Mouse (Mus musculus): ENCODE results near the gene Crybg3. TPM values are rescaled to one million over a fixed set of nuclear protein-coding genes. Genes with fewer than 3 reads are reported as not detected.

Gene Crybg3
- polyA plus RNA-seq, 1 experiment from 2014 or later, result 9.8 TPM

GRCm38 (mm10) chr16:59569837-59570236 is 30.9 kb downstream of the Crybg3 start:
- Histone ChIP-seq H3K27me3 (replicated peaks; ENCODE audit: control insufficient read depth, insufficient read depth, low read length) (no peaks in the 10 kb centered on the region), H3K36me3 (ENCODE audit: control insufficient read depth, insufficient read depth, low read length) (no peaks in the 10 kb centered on the region), H3K4me2 (ENCODE audit: low read length) (no peak overlapping the region), H3K4me3 (ENCODE audit: low read depth, low read length) (no peak overlapping the region), H3K27ac (ENCODE audit: low read depth) (no peak overlapping the region), H3K4me1 (replicated peaks; ENCODE audit: control insufficient read depth, insufficient read depth, low read length) (peaks cover 4% of the 10 kb centered on the region; the same call in 1 of the 2 replicates), H3K9me3 (ENCODE audit: control insufficient read depth, low read length) (no peaks in the 10 kb centered on the region), H3K9ac (ENCODE audit: low read length) (no peak overlapping the region)
- ATAC-seq (replicated peaks; ENCODE audit: low FRiP score, low TSS enrichment, low read depth) (no peak), DNase-seq (ENCODE audit: low spot score) (no peak)
- 65% methylated on average over 8 of the region's 8 CpGs for WGBS

GRCm38 (mm10) chr16:59567721-59568381 is 32.9 kb downstream of the Crybg3 start:
- ATAC-seq (replicated peaks; ENCODE audit: low FRiP score, low TSS enrichment, low read depth) (no peak), DNase-seq (ENCODE audit: low spot score) (no peak)
- Histone ChIP-seq H3K9me3 (ENCODE audit: control insufficient read depth, low read length) (no peaks in the 10 kb centered on the region), H3K9ac (ENCODE audit: low read length) (no peak overlapping the region), H3K4me1 (replicated peaks; ENCODE audit: control insufficient read depth, insufficient read depth, low read length) (peaks cover 4% of the 10 kb centered on the region; the same call in 1 of the 2 replicates), H3K4me3 (ENCODE audit: low read depth, low read length) (no peak overlapping the region), H3K4me2 (ENCODE audit: low read length) (no peak overlapping the region), H3K27me3 (replicated peaks; ENCODE audit: control insufficient read depth, insufficient read depth, low read length) (no peaks in the 10 kb centered on the region), H3K36me3 (ENCODE audit: control insufficient read depth, insufficient read depth, low read length) (no peaks in the 10 kb centered on the region), H3K27ac (ENCODE audit: low read depth) (no peak overlapping the region)
- 55% methylated on average over 9 of the region's 10 CpGs for WGBS

GRCm38 (mm10) chr16:59566437-59566836 is 34.3 kb downstream of the Crybg3 start:
- Histone ChIP-seq H3K9me3 (ENCODE audit: control insufficient read depth, low read length) (no peaks in the 10 kb centered on the region), H3K4me1 (replicated peaks; ENCODE audit: control insufficient read depth, insufficient read depth, low read length) (peaks cover 4% of the 10 kb centered on the region; the same call in 1 of the 2 replicates), H3K4me3 (ENCODE audit: low read depth, low read length) (no peak overlapping the region), H3K36me3 (ENCODE audit: control insufficient read depth, insufficient read depth, low read length) (no peaks in the 10 kb centered on the region), H3K27ac (ENCODE audit: low read depth) (no peak overlapping the region), H3K27me3 (replicated peaks; ENCODE audit: control insufficient read depth, insufficient read depth, low read length) (no peaks in the 10 kb centered on the region), H3K9ac (ENCODE audit: low read length) (no peak overlapping the region), H3K4me2 (ENCODE audit: low read length) (no peak overlapping the region)
- 84% methylated on average over 4 of the region's 4 CpGs for WGBS
- DNase-seq (ENCODE audit: low spot score) (no peak), ATAC-seq (replicated peaks; ENCODE audit: low FRiP score, low TSS enrichment, low read depth) (no peak)

GRCm38 (mm10) chr16:59565631-59566030 is 35.1 kb downstream of the Crybg3 start:
- no peak overlapping the region for H3K4me3 ChIP-seq (ENCODE audit: low read depth, low read length)

GRCm38 (mm10) chr16:59564025-59564424 is 36.8 kb downstream of the Crybg3 start:
- ATAC-seq (replicated peaks; ENCODE audit: low FRiP score, low TSS enrichment, low read depth), result no peak
- Histone ChIP-seq H3K4me3 (ENCODE audit: low read depth, low read length) (no peak overlapping the region), H3K9me3 (ENCODE audit: control insufficient read depth, low read length) (no peaks in the 10 kb centered on the region), H3K9ac (ENCODE audit: low read length) (no peak overlapping the region), H3K36me3 (ENCODE audit: control insufficient read depth, insufficient read depth, low read length) (no peaks in the 10 kb centered on the region), H3K4me1 (replicated peaks; ENCODE audit: control insufficient read depth, insufficient read depth, low read length) (no peaks in the 10 kb centered on the region; the same call in none of the 2 replicates), H3K27me3 (replicated peaks; ENCODE audit: control insufficient read depth, insufficient read depth, low read length) (no peaks in the 10 kb centered on the region), H3K4me2 (ENCODE audit: low read length) (no peak overlapping the region), H3K27ac (ENCODE audit: low read depth) (no peak overlapping the region)
- DNase-seq (ENCODE audit: low spot score), result no peak
- 85% methylated on average over 5 of the region's 5 CpGs for WGBS

More at GRCm38 (mm10) chr16:59565631-59566030, 35.1 kb downstream of the Crybg3 start:
- Histone ChIP-seq H3K9ac (ENCODE audit: low read length) (no peak overlapping the region), H3K9me3 (ENCODE audit: control insufficient read depth, low read length) (no peaks in the 10 kb centered on the region), H3K4me1 (replicated peaks; ENCODE audit: control insufficient read depth, insufficient read depth, low read length) (peaks cover 4% of the 10 kb centered on the region; the same call in 1 of the 2 replicates), H3K27ac (ENCODE audit: low read depth) (no peak overlapping the region), H3K4me2 (ENCODE audit: low read length) (no peak overlapping the region), H3K27me3 (replicated peaks; ENCODE audit: control insufficient read depth, insufficient read depth, low read length) (no peaks in the 10 kb centered on the region), H3K36me3 (ENCODE audit: control insufficient read depth, insufficient read depth, low read length) (no peaks in the 10 kb centered on the region)
- DNase-seq (ENCODE audit: low spot score), result no peak
- no peak for ATAC-seq (replicated peaks; ENCODE audit: low FRiP score, low TSS enrichment, low read depth)
- 79% methylated on average over 2 of the region's 2 CpGs for WGBS

GRCm38 (mm10) chr16:59559300-59560200 is 41.2 kb downstream of the Crybg3 start:
- Histone ChIP-seq H3K36me3 (ENCODE audit: control insufficient read depth, insufficient read depth, low read length) (no peaks in the 10 kb centered on the region), H3K4me2 (ENCODE audit: low read length) (no peak overlapping the region), H3K9me3 (ENCODE audit: control insufficient read depth, low read length) (no peaks in the 10 kb centered on the region), H3K27me3 (replicated peaks; ENCODE audit: control insufficient read depth, insufficient read depth, low read length) (no peaks in the 10 kb centered on the region), H3K27ac (ENCODE audit: low read depth) (peak overlapping the region; percentile 70; the same call in 1 of the 2 replicates), H3K4me1 (replicated peaks; ENCODE audit: control insufficient read depth, insufficient read depth, low read length) (no peaks in the 10 kb centered on the region; the same call in none of the 2 replicates), H3K4me3 (ENCODE audit: low read depth, low read length) (no peak overlapping the region), H3K9ac (ENCODE audit: low read length) (no peak overlapping the region)
- ATAC-seq (replicated peaks; ENCODE audit: low FRiP score, low TSS enrichment, low read depth) (no peak), DNase-seq (ENCODE audit: low spot score) (no peak)
- WGBS, result 45% methylated on average over 22 of the region's 22 CpGs

- ATAC-seq (replicated peaks; ENCODE audit: low FRiP score, low TSS enrichment, low read depth) (no peak), DNase-seq (ENCODE audit: low spot score) (no peak)
- no peaks in the 10 kb centered on the region; the same call in none of the 2 replicates for H3K4me1 ChIP-seq (replicated peaks; ENCODE audit: control insufficient read depth, insufficient read depth, low read length)
- WGBS, result 82% methylated on average over 10 of the region's 10 CpGs
- H3K36me3 ChIP-seq (ENCODE audit: control insufficient read depth, insufficient read depth, low read length), result no peaks in the 10 kb centered on the region
- H3K27ac ChIP-seq (ENCODE audit: low read depth), result peak overlapping the region; percentile 70; the same call in 1 of the 2 replicates
- no peak overlapping the region for H3K4me2 ChIP-seq (ENCODE audit: low read length)
- H3K27me3 ChIP-seq (replicated peaks; ENCODE audit: control insufficient read depth, insufficient read depth, low read length), result no peaks in the 10 kb centered on the region
- no peaks in the 10 kb centered on the region for H3K9me3 ChIP-seq (ENCODE audit: control insufficient read depth, low read length)
- H3K4me3 ChIP-seq (ENCODE audit: low read depth, low read length), result no peak overlapping the region
- H3K9ac ChIP-seq (ENCODE audit: low read length), result no peak overlapping the region
Observed at GRCm38 (mm10) chr16:59558916-59559299, 41.9 kb downstream of the Crybg3 start.

GRCm38 (mm10) chr16:59553490-59554161 is 47.2 kb downstream of the Crybg3 start:
- Histone ChIP-seq H3K4me2 (ENCODE audit: low read length) (no peak overlapping the region), H3K27me3 (replicated peaks; ENCODE audit: control insufficient read depth, insufficient read depth, low read length) (no peaks in the 10 kb centered on the region), H3K27ac (ENCODE audit: low read depth) (no peak overlapping the region), H3K4me3 (ENCODE audit: low read depth, low read length) (no peak overlapping the region), H3K9ac (ENCODE audit: low read length) (no peak overlapping the region), H3K4me1 (replicated peaks; ENCODE audit: control insufficient read depth, insufficient read depth, low read length) (peaks cover under 1% of the 10 kb centered on the region; the same call in 1 of the 2 replicates), H3K36me3 (ENCODE audit: control insufficient read depth, insufficient read depth, low read length) (no peaks in the 10 kb centered on the region), H3K9me3 (ENCODE audit: control insufficient read depth, low read length) (no peaks in the 10 kb centered on the region)
- DNase-seq (ENCODE audit: low spot score) (no peak), ATAC-seq (replicated peaks; ENCODE audit: low FRiP score, low TSS enrichment, low read depth) (no peak)
- 83% methylated on average over 12 of the region's 12 CpGs for WGBS

Measured in intestine, embryonic 14.5 days (tissue).